Mouse (Mus musculus): Measurements from ENCODE around the gene Itpr1. TPM values are rescaled to one million over a fixed set of nuclear protein-coding genes. Genes with fewer than 3 reads are reported as not detected.

Itpr1 gene
- polyA plus RNA-seq, 1 experiment: 4.7 TPM

DNA sequence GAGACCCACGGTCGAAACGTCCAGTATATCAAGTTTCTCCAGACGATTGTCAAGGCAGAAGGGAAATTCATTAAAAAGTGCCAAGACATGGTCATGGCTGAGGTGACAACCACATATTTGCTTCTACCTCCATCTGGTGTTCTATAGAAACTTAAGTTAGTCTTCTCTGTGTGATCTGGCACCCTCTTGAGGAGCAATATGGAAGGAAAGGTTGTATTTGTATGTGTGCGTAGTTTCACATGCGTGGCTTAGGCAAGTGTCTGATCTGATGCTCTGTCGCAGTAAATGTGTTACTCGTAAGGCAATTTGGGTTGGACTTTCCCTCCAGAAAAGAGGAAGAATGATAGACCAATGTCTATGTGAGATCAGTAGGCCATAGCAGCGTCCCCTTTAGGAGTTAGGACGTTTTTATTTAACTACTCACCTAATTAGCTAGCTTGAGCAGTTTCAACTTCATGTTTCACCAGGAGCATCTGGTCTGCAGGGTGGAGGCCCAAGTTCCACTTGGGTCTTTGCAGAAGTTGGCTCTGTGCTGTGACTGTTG, 188.6 kb downstream of the Itpr1 start:
- Histone ChIP-seq H3K4me3 (ENCODE audit: low read depth, low read length) (no peak overlapping the region), H3K36me3 (ENCODE audit: control insufficient read depth, insufficient read depth, low read length) (peaks cover 5% of the 10 kb centered on the region), H3K4me1 (ENCODE audit: control insufficient read depth, insufficient read depth, insufficient read length, low read length) (no peaks in the 10 kb centered on the region), H3K27ac (ENCODE audit: insufficient read depth, low read depth, low read length) (no peak overlapping the region), H3K27me3 (ENCODE audit: control insufficient read depth, insufficient read depth, low read length) (no peaks in the 10 kb centered on the region)
- TF ChIP-seq POLR2A (IDR thresholded peaks at IDR 0.05; ENCODE audit: low read depth, low read length) (no peak), CTCF (IDR thresholded peaks at IDR 0.05; ENCODE audit: extremely low read depth, insufficient read length, insufficient replicate concordance, low read depth, low read length) (no peak)
- WGBS: 86% methylated on average over 10 of the region's 10 CpGs

DNA sequence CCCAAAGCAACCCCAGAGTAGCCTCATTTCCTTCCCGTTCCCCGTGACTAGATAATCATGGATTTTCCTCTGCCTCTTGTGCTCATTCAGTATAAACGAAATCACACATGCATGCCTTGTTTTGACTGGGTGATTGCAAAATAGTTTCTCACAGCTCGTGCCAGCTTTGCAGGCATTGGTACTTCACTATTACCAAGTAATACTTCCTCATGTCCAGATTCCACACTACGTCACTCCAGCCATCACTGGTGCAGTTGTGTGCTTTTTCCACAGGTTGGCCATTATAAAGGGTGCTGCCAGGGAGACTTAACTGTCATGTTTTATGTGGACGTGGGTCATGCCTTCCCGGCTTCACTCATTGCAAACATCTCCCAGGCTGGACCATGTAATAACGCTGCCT, 191.8 kb downstream of the Itpr1 start:
- Histone ChIP-seq H3K4me3 (ENCODE audit: low read depth, low read length) (no peak overlapping the region), H3K27ac (ENCODE audit: insufficient read depth, low read depth, low read length) (no peak overlapping the region), H3K27me3 (ENCODE audit: control insufficient read depth, insufficient read depth, low read length) (no peaks in the 10 kb centered on the region), H3K36me3 (ENCODE audit: control insufficient read depth, insufficient read depth, low read length) (peaks cover 3% of the 10 kb centered on the region), H3K4me1 (ENCODE audit: control insufficient read depth, insufficient read depth, insufficient read length, low read length) (no peaks in the 10 kb centered on the region)
- TF ChIP-seq CTCF (IDR thresholded peaks at IDR 0.05; ENCODE audit: extremely low read depth, insufficient read length, insufficient replicate concordance, low read depth, low read length) (no peak), POLR2A (IDR thresholded peaks at IDR 0.05; ENCODE audit: low read depth, low read length) (no peak)
- 87% methylated on average over 8 of the region's 8 CpGs for WGBS

DNA sequence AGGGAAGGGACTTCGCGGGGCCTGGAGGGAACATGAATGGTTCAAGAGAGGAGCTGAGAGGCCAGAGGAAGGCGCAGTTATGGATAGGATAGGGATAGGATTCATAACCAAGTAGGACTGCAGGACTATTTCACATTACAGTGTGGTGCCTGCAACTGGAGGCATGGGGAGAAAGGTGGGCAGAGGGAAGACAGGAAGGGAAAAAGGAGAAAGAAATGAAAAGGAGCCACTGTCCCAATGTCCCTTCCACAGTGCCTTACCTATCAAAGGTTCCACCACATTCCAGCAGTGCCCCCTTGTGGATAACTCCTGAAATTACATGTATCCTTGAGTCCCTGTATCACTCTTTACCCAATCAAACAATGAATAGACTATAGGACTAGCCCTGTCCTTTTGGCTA, 195.2 kb downstream of the Itpr1 start:
- TF ChIP-seq CTCF (IDR thresholded peaks at IDR 0.05; ENCODE audit: extremely low read depth, insufficient read length, insufficient replicate concordance, low read depth, low read length) (peak; percentile 44; the same call in 1 of the 2 replicates), POLR2A (IDR thresholded peaks at IDR 0.05; ENCODE audit: low read depth, low read length) (no peak)
- WGBS: 93% methylated on average over 3 of the region's 3 CpGs
- no peak overlapping the region for H3K27ac ChIP-seq (ENCODE audit: insufficient read depth, low read depth, low read length)
- no peaks in the 10 kb centered on the region for H3K4me1 ChIP-seq (ENCODE audit: control insufficient read depth, insufficient read depth, insufficient read length, low read length)
- H3K36me3 ChIP-seq (ENCODE audit: control insufficient read depth, insufficient read depth, low read length): peaks cover 5% of the 10 kb centered on the region; the same call in 1 of the 2 replicates
- H3K27me3 ChIP-seq (ENCODE audit: control insufficient read depth, insufficient read depth, low read length): no peaks in the 10 kb centered on the region
- H3K4me3 ChIP-seq (ENCODE audit: low read depth, low read length): no peak overlapping the region

DNA sequence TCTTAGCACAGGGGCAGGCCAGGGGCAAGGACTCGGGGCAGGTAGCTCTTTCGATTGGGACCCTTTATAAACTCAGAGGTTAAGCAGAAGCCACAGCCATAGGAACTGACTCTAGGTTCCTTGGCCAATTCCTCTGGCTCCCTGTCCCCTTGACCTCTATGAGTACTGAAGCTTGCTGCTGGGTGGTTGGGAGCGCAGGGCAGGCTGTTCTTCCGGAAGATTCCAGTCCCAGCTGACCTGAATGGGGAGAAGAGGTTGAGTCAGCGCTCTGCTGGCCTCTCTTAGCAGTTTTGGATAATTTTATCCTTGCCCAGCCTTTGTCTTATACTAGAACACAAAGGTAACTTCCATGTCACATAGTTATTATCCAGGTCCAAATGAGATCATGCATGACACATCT, 195.8 kb downstream of the Itpr1 start:
- H3K4me3 ChIP-seq (ENCODE audit: low read depth, low read length): no peak overlapping the region

DNA sequence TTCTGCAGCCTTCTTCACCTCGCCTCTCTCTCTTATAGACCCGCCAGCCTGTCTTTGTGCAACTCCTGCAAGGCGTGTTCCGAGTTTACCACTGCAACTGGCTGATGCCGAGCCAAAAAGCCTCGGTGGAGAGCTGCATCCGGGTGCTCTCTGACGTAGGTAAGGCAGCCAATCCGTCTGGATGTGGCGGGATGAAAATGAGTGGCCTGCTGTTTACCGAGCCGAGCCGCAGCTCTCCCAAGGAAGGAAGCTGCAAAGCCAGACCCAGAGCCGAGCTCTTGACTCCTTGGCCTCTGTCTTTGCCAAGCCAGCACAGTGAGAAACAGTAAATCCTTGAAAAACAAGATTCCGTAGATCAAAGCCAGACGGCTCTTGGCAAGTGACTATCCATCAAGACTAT, 197.9 kb downstream of the Itpr1 start:
- TF ChIP-seq POLR2A (IDR thresholded peaks at IDR 0.05; ENCODE audit: low read depth, low read length) (no peak), CTCF (IDR thresholded peaks at IDR 0.05; ENCODE audit: extremely low read depth, insufficient read length, insufficient replicate concordance, low read depth, low read length) (no peak)

More for the DNA sequence above, 195.8 kb downstream of the Itpr1 start:
- WGBS: 96% methylated on average over 5 of the region's 5 CpGs
- TF ChIP-seq POLR2A (IDR thresholded peaks at IDR 0.05; ENCODE audit: low read depth, low read length) (no peak), CTCF (IDR thresholded peaks at IDR 0.05; ENCODE audit: extremely low read depth, insufficient read length, insufficient replicate concordance, low read depth, low read length) (no peak)
- no peaks in the 10 kb centered on the region for H3K4me1 ChIP-seq (ENCODE audit: control insufficient read depth, insufficient read depth, insufficient read length, low read length)
- 0 out of 2 replicates have a peak, but pooled peaks cover 2% of the 10 kb centered on the region for H3K36me3 ChIP-seq (ENCODE audit: control insufficient read depth, insufficient read depth, low read length)
- no peak overlapping the region for H3K27ac ChIP-seq (ENCODE audit: insufficient read depth, low read depth, low read length)
- H3K27me3 ChIP-seq (ENCODE audit: control insufficient read depth, insufficient read depth, low read length): no peaks in the 10 kb centered on the region

DNA sequence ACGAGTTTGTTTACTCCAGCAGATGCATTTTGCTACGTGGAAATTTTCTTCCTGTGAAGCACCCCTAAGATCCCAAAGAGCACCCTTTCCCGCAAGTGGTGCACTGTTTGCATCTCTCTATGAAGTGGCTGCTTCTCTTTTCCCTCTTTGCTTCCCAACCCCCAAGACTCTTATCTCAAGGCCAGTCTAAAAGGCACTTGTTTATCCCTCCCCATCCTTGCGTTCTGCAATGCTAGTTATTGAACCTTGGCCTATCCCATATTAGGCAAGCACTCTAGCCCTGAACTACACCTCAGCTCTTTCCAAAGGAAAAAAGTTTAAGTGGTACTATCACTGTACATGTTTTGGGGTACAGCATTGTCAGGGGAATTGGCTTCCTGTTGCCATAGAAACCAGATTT, 198.3 kb downstream of the Itpr1 start:
- H3K27me3 ChIP-seq (ENCODE audit: control insufficient read depth, insufficient read depth, low read length): no peaks in the 10 kb centered on the region
- H3K4me3 ChIP-seq (ENCODE audit: low read depth, low read length): no peak overlapping the region
- TF ChIP-seq CTCF (IDR thresholded peaks at IDR 0.05; ENCODE audit: extremely low read depth, insufficient read length, insufficient replicate concordance, low read depth, low read length) (no peak), POLR2A (IDR thresholded peaks at IDR 0.05; ENCODE audit: low read depth, low read length) (no peak)
- H3K4me1 ChIP-seq (ENCODE audit: control insufficient read depth, insufficient read depth, insufficient read length, low read length): no peaks in the 10 kb centered on the region
- H3K27ac ChIP-seq (ENCODE audit: insufficient read depth, low read depth, low read length): peak overlapping the region; percentile 54
- WGBS: 58% methylated on average over 4 of the region's 4 CpGs
- 0 out of 2 replicates have a peak, but pooled peaks cover 5% of the 10 kb centered on the region for H3K36me3 ChIP-seq (ENCODE audit: control insufficient read depth, insufficient read depth, low read length)

More for the DNA sequence above, 197.9 kb downstream of the Itpr1 start:
- no peak overlapping the region for H3K4me3 ChIP-seq (ENCODE audit: low read depth, low read length)
- WGBS: 65% methylated on average over 16 of the region's 16 CpGs
- no peaks in the 10 kb centered on the region for H3K27me3 ChIP-seq (ENCODE audit: control insufficient read depth, insufficient read depth, low read length)
- H3K4me1 ChIP-seq (ENCODE audit: control insufficient read depth, insufficient read depth, insufficient read length, low read length): no peaks in the 10 kb centered on the region
- H3K27ac ChIP-seq (ENCODE audit: insufficient read depth, low read depth, low read length): peak overlapping the region; percentile 54
- 0 out of 2 replicates have a peak, but pooled peaks cover 5% of the 10 kb centered on the region for H3K36me3 ChIP-seq (ENCODE audit: control insufficient read depth, insufficient read depth, low read length)

DNA sequence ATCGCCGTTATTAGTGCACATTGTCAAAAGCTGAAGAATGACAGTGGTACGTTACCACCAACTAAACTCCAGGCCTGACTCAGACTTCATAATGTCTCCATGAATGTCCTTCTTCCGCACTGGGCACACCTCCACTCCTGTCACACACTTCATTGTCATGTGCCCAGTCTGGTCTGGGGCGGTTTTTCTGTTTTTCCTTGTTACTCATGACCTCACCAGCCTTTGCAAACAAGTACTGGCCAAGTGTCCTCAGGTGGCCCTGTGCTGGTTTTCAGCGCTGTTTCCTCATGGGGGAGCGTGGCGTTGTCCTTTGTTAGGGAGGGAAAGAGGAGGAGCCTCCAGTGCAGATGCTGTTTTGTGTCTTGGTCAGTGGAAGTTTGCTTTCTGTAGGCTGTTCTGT, 200.1 kb downstream of the Itpr1 start:
- Histone ChIP-seq H3K4me1 (ENCODE audit: control insufficient read depth, insufficient read depth, insufficient read length, low read length) (no peaks in the 10 kb centered on the region), H3K27ac (ENCODE audit: insufficient read depth, low read depth, low read length) (no peak overlapping the region), H3K36me3 (ENCODE audit: control insufficient read depth, insufficient read depth, low read length) (0 out of 2 replicates have a peak, but pooled peaks cover 8% of the 10 kb centered on the region), H3K4me3 (ENCODE audit: low read depth, low read length) (no peak overlapping the region), H3K27me3 (ENCODE audit: control insufficient read depth, insufficient read depth, low read length) (no peaks in the 10 kb centered on the region)
- WGBS: 84% methylated on average over 8 of the region's 8 CpGs
- TF ChIP-seq CTCF (IDR thresholded peaks at IDR 0.05; ENCODE audit: extremely low read depth, insufficient read length, insufficient replicate concordance, low read depth, low read length): no peak
- TF ChIP-seq POLR2A (IDR thresholded peaks at IDR 0.05; ENCODE audit: low read depth, low read length): no peak
